Mouse (Mus musculus) adrenal gland, adult 8-10 months (tissue): ENCODE results near the gene Psmc2. TPM values are rescaled to one million over a fixed set of nuclear protein-coding genes. Genes with fewer than 3 reads are reported as not detected.
A peak's percentile ranks its signal among the peaks of the same experiment; 100 is the strongest.

ENCODE experiments used
- DNase-seq: peaks from one replicate; pipeline ENCODE4 v3.0.0; 2022
- total RNA-seq, 4 experiments: library from RNA; stranded (reverse); gene quantifications; 2 replicates each; pipeline ENCODE4 v1.2.4; 2022

Gene Psmc2
- total RNA-seq = 100 to 1,000 TPM; 127 to 153 (median 141) TPM

GRCm38 (mm10) chr5:21785053-21785452 is at the start of gene Psmc2, which contains the start of gene Dnajc2:
Gene Psmc2 (plus strand): TSS chr5:21785283.
Gene Dnajc2 (minus strand): TSS chr5:21785251.
- peak; percentile 82 for DNase-seq

GRCm38 (mm10) chr5:21735584-21735983 is 49.5 kb upstream of the Psmc2 start:
- peak; percentile 72 for DNase-seq

GRCm38 (mm10) chr5:21736046-21736445 is 49.0 kb upstream of the Psmc2 start:
- no peak for DNase-seq

GRCm38 (mm10) chr5:21736956-21737585 is 48.0 kb upstream of the Psmc2 start, which contains the start of gene Pmpcb:
Gene Pmpcb (plus strand): TSS chr5:21737141.
- DNase-seq = peak; percentile 78

GRCm38 (mm10) chr5:21737620-21738019 is 47.5 kb upstream of the Psmc2 start:
- no peak for DNase-seq

GRCm38 (mm10) chr5:21739120-21739519 is 46.0 kb upstream of the Psmc2 start:
- DNase-seq = no peak

GRCm38 (mm10) chr5:21739881-21740280 is 45.2 kb upstream of the Psmc2 start:
- DNase-seq = no peak

- no peak for DNase-seq
Observed at GRCm38 (mm10) chr5:21743606-21744005, 41.5 kb upstream of the Psmc2 start.

- DNase-seq = no peak
Observed at GRCm38 (mm10) chr5:21744651-21745050, 40.4 kb upstream of the Psmc2 start.

GRCm38 (mm10) chr5:21745966-21746365 is 39.1 kb upstream of the Psmc2 start:
- DNase-seq = no peak

GRCm38 (mm10) chr5:21768506-21768905 is 16.6 kb upstream of the Psmc2 start:
- DNase-seq = no peak

GRCm38 (mm10) chr5:21769841-21770240 is 15.2 kb upstream of the Psmc2 start:
- no peak for DNase-seq

GRCm38 (mm10) chr5:21776491-21776890 is 8.6 kb upstream of the Psmc2 start:
- no peak for DNase-seq

- DNase-seq = no peak
Observed at GRCm38 (mm10) chr5:21784161-21785052, 676 bp upstream of the Psmc2 start.

- no peak for DNase-seq
Observed at GRCm38 (mm10) chr5:21785776-21786175, 693 bp downstream of the Psmc2 start.

- DNase-seq = peak; percentile 85
Observed at GRCm38 (mm10) chr5:21786258-21787185, 1.4 kb downstream of the Psmc2 start.

GRCm38 (mm10) chr5:21787186-21788105 is 2.4 kb downstream of the Psmc2 start:
- DNase-seq = no peak

- no peak for DNase-seq
Observed at GRCm38 (mm10) chr5:21789061-21789460, 4.0 kb downstream of the Psmc2 start.

GRCm38 (mm10) chr5:21792166-21792565 is 7.1 kb downstream of the Psmc2 start:
- DNase-seq = no peak

GRCm38 (mm10) chr5:21802907-21803306 is 17.8 kb downstream of the Psmc2 start:
- DNase-seq = no peak

GRCm38 (mm10) chr5:21803691-21804188 is 18.7 kb downstream of the Psmc2 start:
- DNase-seq = no peak
